Mouse (Mus musculus): Measurements from ENCODE around the gene Crb2.
A peak's percentile ranks its signal among the peaks of the same experiment; 100 is the strongest.

The Crb2 gene

DNA sequence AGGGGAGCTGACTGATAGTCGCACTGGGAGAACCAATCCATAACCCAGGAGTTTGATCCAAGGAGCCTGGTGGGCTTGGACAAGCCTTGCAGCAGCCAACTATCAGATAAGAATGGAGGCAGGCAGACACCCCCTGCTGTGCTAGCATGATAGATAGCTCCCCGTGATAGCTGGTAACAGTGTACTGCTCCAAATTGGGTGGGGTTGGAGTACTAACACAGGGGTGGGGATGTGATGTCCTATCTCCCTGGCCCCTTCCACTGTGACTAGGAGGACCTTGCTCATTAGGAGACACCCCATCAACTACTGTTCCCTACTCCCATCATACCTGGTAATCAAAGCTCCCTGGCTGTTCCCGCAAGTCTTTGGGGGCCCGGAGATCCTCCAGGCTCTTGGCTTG, 25.6 kb downstream of the Crb2 start:
- no peak for DNase-seq (ENCODE audit: low spot score)

DNA sequence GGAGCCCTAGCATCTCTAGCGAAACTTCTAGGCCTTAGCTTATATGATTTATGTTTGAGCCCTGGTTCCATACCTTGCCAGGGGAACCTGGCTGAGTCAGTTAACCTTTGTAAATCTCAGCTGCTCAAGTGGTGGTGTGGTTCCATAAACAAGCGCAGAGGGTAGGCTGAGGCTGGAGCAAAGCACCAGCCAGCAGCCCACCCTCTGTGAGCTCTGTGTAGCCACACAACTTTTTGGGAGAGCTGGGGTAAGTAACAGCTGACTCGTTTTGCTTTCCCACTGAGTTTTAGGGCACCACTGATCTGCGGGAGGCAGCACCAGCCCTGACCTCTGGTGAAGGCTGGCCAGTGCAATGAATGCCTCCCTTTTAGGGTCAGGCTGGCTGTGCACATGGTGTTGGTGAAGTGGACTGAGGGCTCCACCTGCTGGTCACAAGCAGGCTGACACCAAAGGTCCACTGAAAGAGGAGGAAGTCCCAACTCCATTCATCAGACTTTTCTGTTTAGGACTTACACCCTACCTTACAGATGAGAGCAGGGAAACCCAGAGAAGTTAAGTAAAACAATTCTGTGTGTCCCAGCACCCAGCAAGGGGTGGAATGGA, 26.7 kb downstream of the Crb2 start:
- DNase-seq (ENCODE audit: low spot score), result peak; percentile 93

- peak; percentile 50 for DNase-seq (ENCODE audit: low spot score)
Measured at GRCm38 (mm10) chr2:37811682-37812081, 35.6 kb downstream of the Crb2 start.

DNA sequence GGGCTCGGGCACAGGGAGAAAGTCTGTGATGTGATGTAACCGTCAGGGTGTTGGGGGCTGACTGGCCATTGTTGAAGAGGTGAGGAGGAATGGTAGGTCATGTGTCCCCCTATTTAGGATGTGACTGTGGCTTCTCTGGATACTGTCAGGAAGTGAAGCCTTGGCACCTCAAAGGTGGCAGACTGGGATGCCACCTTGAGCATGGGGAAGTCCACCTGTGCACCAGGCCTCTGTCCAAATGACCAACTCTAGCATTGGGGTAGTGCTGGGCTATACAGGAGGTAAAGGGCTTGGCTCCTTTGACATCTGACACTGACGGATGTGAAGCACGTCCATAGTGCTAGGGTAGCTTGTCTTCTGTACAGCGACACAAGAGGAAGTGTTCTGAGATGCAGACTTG, 36.4 kb downstream of the Crb2 start:
- no peak for DNase-seq (ENCODE audit: low spot score)

DNA sequence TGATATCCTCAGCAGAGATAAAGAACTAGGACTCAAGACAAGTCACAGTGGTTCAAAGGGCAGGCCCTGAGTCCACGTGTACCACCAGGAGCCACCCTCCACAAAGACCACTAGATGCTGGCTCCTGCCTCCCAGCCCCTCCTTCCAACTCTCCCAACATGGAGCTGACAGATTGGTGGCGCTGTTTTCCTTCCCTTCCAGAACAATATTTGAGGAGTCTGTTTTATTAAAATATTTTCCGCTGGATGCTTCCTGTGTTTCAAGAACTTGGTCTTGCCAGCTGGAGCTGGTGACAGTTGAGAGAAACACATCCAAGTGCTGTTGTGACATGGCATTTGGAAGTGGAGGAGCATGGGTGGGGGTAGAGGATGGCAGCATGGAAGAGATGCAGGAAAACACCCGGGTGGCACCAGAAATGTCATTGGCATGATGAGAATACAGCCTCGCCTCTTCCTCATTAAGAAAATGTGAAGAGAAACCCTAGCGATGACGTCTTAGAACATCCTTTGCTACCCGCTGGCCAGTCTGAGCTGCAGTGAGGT, 38.8 kb downstream of the Crb2 start:
- DNase-seq (ENCODE audit: low spot score), result no peak

DNA sequence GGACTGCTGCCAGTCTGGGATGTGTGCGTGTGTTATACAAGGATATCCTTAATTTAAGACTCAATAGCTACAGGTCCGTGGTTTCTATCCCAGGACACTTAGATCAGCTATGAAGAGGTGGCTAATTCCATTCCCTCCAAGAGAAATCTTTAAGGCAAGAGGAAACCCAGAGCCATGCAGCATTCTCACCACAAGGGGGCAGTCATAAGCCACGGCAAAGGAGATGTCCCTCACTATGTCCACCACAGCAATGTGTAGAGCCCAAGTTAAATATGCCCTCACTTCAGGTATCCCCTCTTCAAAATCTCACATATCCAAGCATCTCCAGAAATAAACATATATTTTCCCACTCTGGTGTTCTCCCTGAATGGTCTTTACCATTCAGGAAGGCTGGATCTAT, 39.6 kb downstream of the Crb2 start:
- DNase-seq (ENCODE audit: low spot score), result peak; percentile 94

DNA sequence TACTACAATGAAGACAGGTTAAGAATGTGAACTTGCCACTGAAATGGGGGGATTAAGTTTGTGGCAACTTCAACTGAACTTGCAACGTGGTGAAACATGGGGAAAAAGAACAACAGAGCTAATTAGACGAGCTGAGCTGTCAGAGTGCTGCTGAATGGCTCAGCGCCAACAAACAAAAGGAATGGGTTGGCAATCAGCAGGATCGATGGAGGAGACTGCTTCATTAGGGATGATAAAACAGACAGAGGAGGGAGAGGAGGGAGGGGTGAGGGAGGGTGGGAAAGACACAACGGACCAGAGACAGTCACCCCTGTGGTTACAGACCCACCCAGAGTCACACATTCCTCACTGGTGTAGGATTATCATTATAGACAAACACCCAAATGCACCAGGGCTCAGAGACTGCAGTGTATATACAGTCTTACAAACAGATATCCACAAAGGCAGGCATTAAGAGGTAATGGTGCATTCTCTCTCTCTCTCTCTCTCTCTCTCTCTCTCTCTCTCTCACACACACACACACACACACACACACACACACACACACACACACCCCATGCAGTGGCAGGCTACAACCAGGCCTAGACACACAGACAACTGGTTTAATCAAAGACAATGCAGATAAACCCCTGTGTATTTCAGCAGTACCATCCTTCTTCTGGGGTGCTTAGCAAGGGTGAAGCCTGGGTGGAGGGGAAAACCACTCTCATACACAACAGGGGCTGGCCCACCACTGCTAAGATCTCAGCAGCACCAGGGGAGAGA, 42.9 kb downstream of the Crb2 start:
- peak; percentile 74 for DNase-seq (ENCODE audit: low spot score)

DNA sequence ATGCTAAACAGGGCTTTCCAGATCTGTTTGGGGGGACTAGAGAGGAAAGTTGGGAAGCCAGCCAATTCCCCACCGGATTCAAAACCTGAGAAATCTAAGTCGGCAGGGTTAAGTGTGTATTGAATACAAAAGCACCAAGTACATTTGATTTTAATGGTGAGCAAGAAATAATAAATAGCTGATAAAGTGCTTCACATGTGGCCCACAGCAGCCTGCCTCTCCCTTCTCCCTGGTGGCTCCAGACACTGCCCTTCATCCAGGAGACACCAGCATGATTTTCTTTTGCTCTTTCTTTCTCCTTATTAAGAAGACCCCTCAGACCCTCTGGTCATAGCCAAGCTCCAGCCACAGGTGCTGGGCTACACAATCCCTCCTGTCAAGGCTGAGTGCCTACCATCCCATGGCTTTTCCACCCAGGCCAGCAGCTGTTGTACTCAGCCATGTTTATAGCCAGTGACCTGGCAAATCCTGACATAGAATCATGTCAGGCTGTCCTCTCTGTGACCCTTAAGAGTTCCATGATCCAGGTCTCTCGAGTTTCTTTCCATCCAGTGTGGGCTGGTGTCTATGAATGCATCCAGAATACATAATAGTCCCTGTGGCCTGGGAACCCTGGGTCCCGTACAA, 43.6 kb downstream of the Crb2 start:
- peak; percentile 64 for DNase-seq (ENCODE audit: low spot score)

GRCm38 (mm10) chr2:37822122-37822521, 46.1 kb downstream of the Crb2 start:
- DNase-seq (ENCODE audit: low spot score), result no peak

- no peak for DNase-seq (ENCODE audit: low spot score)
Measured at GRCm38 (mm10) chr2:37823826-37824225, 47.8 kb downstream of the Crb2 start.

GRCm38 (mm10) chr2:37829758-37830275, 53.8 kb downstream of the Crb2 start:
- DNase-seq (ENCODE audit: low spot score), result peak; percentile 61

DNA sequence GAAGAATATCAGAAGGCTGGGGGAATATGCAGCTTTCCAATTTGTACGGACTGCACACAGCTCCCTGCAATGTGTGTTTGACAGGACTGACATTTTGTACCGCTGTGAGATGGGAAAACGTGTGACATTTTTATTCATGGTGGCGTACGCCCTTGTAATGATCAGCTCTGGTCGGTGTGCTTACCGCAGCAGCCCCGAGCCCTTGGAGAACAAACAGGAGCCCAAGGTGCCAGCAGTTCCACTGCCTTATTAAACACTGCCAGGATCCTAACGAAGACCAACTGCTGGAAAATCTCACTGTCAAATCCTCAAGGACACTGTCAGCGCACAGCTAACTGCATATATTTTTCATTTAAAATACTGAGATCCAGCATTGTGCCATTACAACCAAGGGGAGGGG, 56.2 kb downstream of the Crb2 start:
- DNase-seq (ENCODE audit: low spot score), result no peak

DNA sequence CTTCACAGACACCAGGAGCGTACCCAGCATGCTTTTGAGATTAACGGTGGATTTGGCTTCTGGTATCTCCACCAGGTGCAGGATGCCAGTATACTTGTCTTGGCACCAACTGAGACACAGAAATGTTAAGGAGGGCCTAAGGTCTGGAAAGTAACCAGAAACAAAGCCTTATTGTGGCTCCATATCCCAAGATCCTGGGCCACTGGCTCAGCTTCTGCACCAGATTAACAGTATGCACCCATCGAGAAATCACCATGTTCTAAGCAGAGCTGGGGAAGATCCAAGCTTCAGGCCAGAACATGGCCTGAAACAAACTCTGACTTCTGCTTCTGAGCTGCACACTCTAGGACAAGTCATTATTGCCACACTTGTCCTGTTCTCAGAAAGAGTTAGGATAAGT, 60.9 kb downstream of the Crb2 start:
- no peak for DNase-seq (ENCODE audit: low spot score)

DNA sequence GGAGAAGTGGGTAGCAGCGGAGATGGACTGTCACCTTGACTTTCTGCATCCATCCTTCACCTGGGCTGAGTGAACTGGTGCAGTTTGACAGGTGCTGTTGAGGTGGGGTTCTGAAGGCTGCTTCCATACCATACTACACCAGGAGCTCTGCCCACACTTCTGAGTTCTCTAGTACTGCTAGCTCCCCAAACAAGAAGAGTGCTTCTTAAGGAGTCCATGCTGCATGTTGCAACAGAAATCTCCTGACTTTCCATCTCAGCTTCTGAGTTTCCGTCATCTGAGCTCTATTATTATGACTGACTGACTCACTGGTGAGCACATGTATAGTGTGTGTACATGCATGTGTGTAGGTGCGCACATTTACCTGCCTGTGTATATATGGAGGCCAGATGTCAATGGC, 61.5 kb downstream of the Crb2 start:
- no peak for DNase-seq (ENCODE audit: low spot score)

- DNase-seq (ENCODE audit: low spot score), result no peak
Measured at GRCm38 (mm10) chr2:37838202-37838984, 62.3 kb downstream of the Crb2 start.

GRCm38 (mm10) chr2:37839922-37840321, 63.9 kb downstream of the Crb2 start:
- no peak for DNase-seq (ENCODE audit: low spot score)

GRCm38 (mm10) chr2:37842151-37842569, 66.1 kb downstream of the Crb2 start:
- peak; percentile 57 for DNase-seq (ENCODE audit: low spot score)

- DNase-seq (ENCODE audit: low spot score), result peak; percentile 27
Measured at GRCm38 (mm10) chr2:37842719-37843118, 66.7 kb downstream of the Crb2 start.

Measured in retina, embryonic 14.5 days (tissue).